Mouse (Mus musculus): ENCODE measurements around the gene Tmed4. TPM values are rescaled to one million over a fixed set of nuclear protein-coding genes. Genes with fewer than 3 reads are reported as not detected.

Gene Tmed4
- polyA plus RNA-seq, 1 experiment from 2014 or later: 109 TPM

GRCm38 (mm10) chr11:6290883-6291282 lies 16.2 kb upstream of the Tmed4 start:
- no peaks in the 10 kb centered on the region for H3K9me3 ChIP-seq (ENCODE audit: control insufficient read depth, low read length)
- H3K4me2 ChIP-seq (ENCODE audit: low read depth, low read length): peak overlapping the region; percentile 80
- no peaks in the 10 kb centered on the region for H3K36me3 ChIP-seq (ENCODE audit: control insufficient read depth, insufficient read depth, low read length)
- H3K27me3 ChIP-seq (replicated peaks; ENCODE audit: control insufficient read depth, insufficient read depth, low read length): no peaks in the 10 kb centered on the region
- peak overlapping the region; percentile 81 for H3K9ac ChIP-seq (ENCODE audit: low read depth, low read length)
- 21% methylated on average over 3 of the region's 3 CpGs for WGBS
- ATAC-seq (ENCODE audit: low read depth): no peak
- peak; percentile 15 for DNase-seq (ENCODE audit: low spot score)
- H3K4me1 ChIP-seq (ENCODE audit: control insufficient read depth, insufficient read depth, low read length): peaks cover 4% of the 10 kb centered on the region; the same call in 1 of the 2 replicates
- peak overlapping the region; percentile 91 for H3K27ac ChIP-seq (replicated peaks; ENCODE audit: low read depth, low read length)
- H3K4me3 ChIP-seq (ENCODE audit: low read depth, low read length): peak overlapping the region; percentile 86

DNA sequence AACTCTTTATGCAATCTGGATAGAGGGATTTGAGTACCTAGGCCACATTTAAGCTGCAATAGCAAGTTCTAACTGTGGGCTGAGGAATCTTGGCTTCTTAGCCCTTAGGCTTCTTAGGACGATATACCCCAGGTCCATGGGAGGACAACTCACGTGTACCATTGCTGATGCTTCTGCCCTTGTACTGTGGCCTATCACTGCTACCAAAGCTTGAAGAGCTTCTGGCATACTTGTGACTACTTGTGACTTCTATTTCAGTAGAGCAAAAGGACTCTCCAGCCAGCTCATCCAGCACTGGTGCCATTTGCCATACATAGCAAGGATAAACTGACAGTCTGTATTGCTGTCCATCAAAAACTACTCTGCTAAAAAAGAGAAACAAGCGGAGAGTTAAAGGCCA lies 15.5 kb upstream of the Tmed4 start:
- Histone ChIP-seq H3K36me3 (ENCODE audit: control insufficient read depth, insufficient read depth, low read length) (no peaks in the 10 kb centered on the region), H3K9ac (ENCODE audit: low read depth, low read length) (no peak overlapping the region), H3K27ac (replicated peaks; ENCODE audit: low read depth, low read length) (no peak overlapping the region), H3K4me3 (ENCODE audit: low read depth, low read length) (no peak overlapping the region), H3K4me2 (ENCODE audit: low read depth, low read length) (no peak overlapping the region), H3K4me1 (ENCODE audit: control insufficient read depth, insufficient read depth, low read length) (peaks cover 4% of the 10 kb centered on the region; the same call in 1 of the 2 replicates), H3K9me3 (ENCODE audit: control insufficient read depth, low read length) (no peaks in the 10 kb centered on the region), H3K27me3 (replicated peaks; ENCODE audit: control insufficient read depth, insufficient read depth, low read length) (no peaks in the 10 kb centered on the region)
- DNase-seq (ENCODE audit: low spot score) (no peak), ATAC-seq (ENCODE audit: low read depth) (no peak)
- WGBS: 94% methylated on average over 3 of the region's 3 CpGs

GRCm38 (mm10) chr11:6282940-6283339 lies 8.3 kb upstream of the Tmed4 start:
- ATAC-seq (ENCODE audit: low read depth): no peak; the same call in 1 of the 2 replicates
- 68% methylated on average over 3 of the region's 3 CpGs for WGBS
- no peak for DNase-seq (ENCODE audit: low spot score)

GRCm38 (mm10) chr11:6276466-6276865 lies 1.8 kb upstream of the Tmed4 start:
- no peak for ATAC-seq (ENCODE audit: low read depth)
- H3K4me1 ChIP-seq (ENCODE audit: control insufficient read depth, insufficient read depth, low read length): peaks cover 7% of the 10 kb centered on the region
- no peak overlapping the region for H3K9ac ChIP-seq (ENCODE audit: low read depth, low read length)
- H3K36me3 ChIP-seq (ENCODE audit: control insufficient read depth, insufficient read depth, low read length): peaks cover 7% of the 10 kb centered on the region
- no peaks in the 10 kb centered on the region for H3K27me3 ChIP-seq (replicated peaks; ENCODE audit: control insufficient read depth, insufficient read depth, low read length)
- no peak overlapping the region for H3K4me3 ChIP-seq (ENCODE audit: low read depth, low read length)
- H3K9me3 ChIP-seq (ENCODE audit: control insufficient read depth, low read length): peaks cover 3% of the 10 kb centered on the region; the same call in 1 of the 2 replicates
- no peak for DNase-seq (ENCODE audit: low spot score)
- WGBS: 81% methylated on average over 3 of the region's 3 CpGs
- H3K4me2 ChIP-seq (ENCODE audit: low read depth, low read length): no peak overlapping the region
- no peak overlapping the region for H3K27ac ChIP-seq (replicated peaks; ENCODE audit: low read depth, low read length)

More at GRCm38 (mm10) chr11:6282940-6283339, 8.3 kb upstream of the Tmed4 start:
- Histone ChIP-seq H3K9me3 (ENCODE audit: control insufficient read depth, low read length) (peaks cover 3% of the 10 kb centered on the region; the same call in 1 of the 2 replicates), H3K9ac (ENCODE audit: low read depth, low read length) (no peak overlapping the region), H3K27me3 (replicated peaks; ENCODE audit: control insufficient read depth, insufficient read depth, low read length) (no peaks in the 10 kb centered on the region), H3K4me2 (ENCODE audit: low read depth, low read length) (no peak overlapping the region), H3K4me1 (ENCODE audit: control insufficient read depth, insufficient read depth, low read length) (no peaks in the 10 kb centered on the region), H3K27ac (replicated peaks; ENCODE audit: low read depth, low read length) (no peak overlapping the region), H3K4me3 (ENCODE audit: low read depth, low read length) (no peak overlapping the region), H3K36me3 (ENCODE audit: control insufficient read depth, insufficient read depth, low read length) (no peaks in the 10 kb centered on the region)

DNA sequence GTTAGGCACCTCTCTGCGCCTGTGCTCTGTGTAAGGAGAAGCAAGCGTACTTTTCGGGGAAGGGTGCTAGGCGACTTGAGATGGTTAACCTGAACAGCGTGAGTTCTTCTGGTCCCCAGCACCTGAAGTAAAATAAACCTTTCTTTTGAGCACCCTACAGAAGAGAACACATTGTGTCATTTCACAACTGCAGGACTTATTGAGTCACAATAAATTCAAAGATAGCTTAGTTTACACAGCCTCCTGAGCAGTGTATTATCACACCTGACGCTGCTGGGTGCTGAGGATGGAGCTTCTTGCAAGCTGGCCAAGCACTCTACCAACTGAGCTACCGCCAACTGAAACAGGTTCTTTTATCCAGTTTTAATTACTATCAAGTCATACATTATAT lies 419 bp upstream of the Tmed4 start:
- H3K9ac ChIP-seq (ENCODE audit: low read depth, low read length): peak overlapping the region; percentile 83
- peaks cover 7% of the 10 kb centered on the region for H3K4me1 ChIP-seq (ENCODE audit: control insufficient read depth, insufficient read depth, low read length)
- WGBS: 25% methylated on average over 7 of the region's 7 CpGs
- peak overlapping the region; percentile 78 for H3K4me3 ChIP-seq (ENCODE audit: low read depth, low read length)
- DNase-seq (ENCODE audit: low spot score) (no peak), ATAC-seq (ENCODE audit: low read depth) (peak; percentile 16)
- no peaks in the 10 kb centered on the region for H3K9me3 ChIP-seq (ENCODE audit: control insufficient read depth, low read length)
- peak overlapping the region; percentile 64 for H3K27ac ChIP-seq (replicated peaks; ENCODE audit: low read depth, low read length)
- peaks cover 19% of the 10 kb centered on the region for H3K36me3 ChIP-seq (ENCODE audit: control insufficient read depth, insufficient read depth, low read length)
- peak overlapping the region; percentile 91 for H3K4me2 ChIP-seq (ENCODE audit: low read depth, low read length)
- H3K27me3 ChIP-seq (replicated peaks; ENCODE audit: control insufficient read depth, insufficient read depth, low read length): no peaks in the 10 kb centered on the region

- ATAC-seq (ENCODE audit: low read depth) (no peak), DNase-seq (ENCODE audit: low spot score) (no peak)
- no peaks in the 10 kb centered on the region for H3K27me3 ChIP-seq (replicated peaks; ENCODE audit: control insufficient read depth, insufficient read depth, low read length)
- peak overlapping the region; percentile 91 for H3K4me2 ChIP-seq (ENCODE audit: low read depth, low read length)
- peak overlapping the region; percentile 83 for H3K9ac ChIP-seq (ENCODE audit: low read depth, low read length)
- H3K4me1 ChIP-seq (ENCODE audit: control insufficient read depth, insufficient read depth, low read length): peaks cover 7% of the 10 kb centered on the region
- peak overlapping the region; percentile 78 for H3K4me3 ChIP-seq (ENCODE audit: low read depth, low read length)
- WGBS: 56% methylated on average over 11 of the region's 11 CpGs
- H3K27ac ChIP-seq (replicated peaks; ENCODE audit: low read depth, low read length): no peak overlapping the region
- H3K9me3 ChIP-seq (ENCODE audit: control insufficient read depth, low read length): no peaks in the 10 kb centered on the region
- peaks cover 26% of the 10 kb centered on the region for H3K36me3 ChIP-seq (ENCODE audit: control insufficient read depth, insufficient read depth, low read length)
Measured at GRCm38 (mm10) chr11:6273607-6274006, 1.1 kb downstream of the Tmed4 start.

DNA sequence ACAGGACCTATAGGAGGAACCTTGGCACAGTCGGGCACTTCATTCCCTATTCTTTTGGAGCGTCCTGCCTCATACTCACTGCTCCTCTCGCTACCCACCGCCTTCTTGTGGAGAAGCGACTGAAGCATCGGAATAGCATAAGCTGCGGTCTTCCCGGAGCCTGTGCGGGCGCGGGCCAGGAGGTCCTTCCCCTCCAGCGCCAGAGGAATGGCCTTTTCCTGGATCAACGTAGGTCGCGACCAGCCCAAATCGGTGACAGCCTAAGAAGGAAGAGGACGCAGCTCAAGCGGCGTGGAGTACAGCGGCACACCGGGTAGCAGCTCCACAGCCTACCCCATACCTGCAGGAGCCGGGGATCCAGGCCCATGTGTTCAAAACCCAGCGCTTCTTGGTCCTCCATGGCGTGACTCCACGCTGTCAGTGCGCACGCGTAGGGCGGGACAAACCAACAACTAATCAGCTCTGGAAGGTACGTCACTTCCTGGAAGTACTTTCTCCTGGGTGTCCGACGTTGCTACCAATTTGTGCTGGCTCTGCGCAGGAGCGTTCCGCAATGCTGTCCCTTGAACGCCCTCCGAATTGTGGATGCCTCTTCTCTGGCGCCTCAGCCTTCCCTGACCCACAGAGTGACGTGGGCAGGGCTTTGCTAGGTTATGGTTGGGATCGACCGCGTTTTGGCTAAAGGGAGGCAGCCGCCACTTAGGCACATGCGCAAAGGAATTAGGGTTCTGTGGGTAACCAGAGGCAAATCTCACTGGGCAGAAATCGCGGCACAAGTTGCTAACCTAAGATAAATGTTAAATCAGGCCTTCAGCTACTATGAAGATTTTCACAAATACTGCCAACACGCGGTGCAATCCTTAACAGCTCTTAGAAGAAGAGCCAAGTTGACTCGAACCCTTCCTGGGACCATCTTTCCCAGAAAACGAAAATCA lies 7.1 kb downstream of the Tmed4 start, which contains the start of gene Ddx56:
Gene Ddx56 (minus strand): TSS at position 453 of the 935 bp plus-strand sequence.
- whole genome bisulfite sequencing: 2% methylated on average over 45 of the region's 50 CpGs
- H3K27ac ChIP-seq (replicated peaks; ENCODE audit: low read depth, low read length): peak within 1 kb of the TSS; percentile 97
- no peaks in the 10 kb centered on the region for H3K27me3 ChIP-seq (replicated peaks; ENCODE audit: control insufficient read depth, insufficient read depth, low read length)
- no peaks in the 10 kb centered on the region for H3K9me3 ChIP-seq (ENCODE audit: control insufficient read depth, low read length)
- peak; percentile 98 for DNase-seq (ENCODE audit: low spot score)
- H3K36me3 ChIP-seq (ENCODE audit: control insufficient read depth, insufficient read depth, low read length): peaks cover 66% of the 10 kb centered on the region
- H3K4me3 ChIP-seq (ENCODE audit: low read depth, low read length): peak within 1 kb of the TSS; percentile 68
- H3K4me2 ChIP-seq (ENCODE audit: low read depth, low read length): peak within 1 kb of the TSS; percentile 90
- peak; percentile 98 for ATAC-seq (ENCODE audit: low read depth)
- peak within 1 kb of the TSS; percentile 77 for H3K9ac ChIP-seq (ENCODE audit: low read depth, low read length)
- peaks cover 5% of the 10 kb centered on the region for H3K4me1 ChIP-seq (ENCODE audit: control insufficient read depth, insufficient read depth, low read length)

DNA sequence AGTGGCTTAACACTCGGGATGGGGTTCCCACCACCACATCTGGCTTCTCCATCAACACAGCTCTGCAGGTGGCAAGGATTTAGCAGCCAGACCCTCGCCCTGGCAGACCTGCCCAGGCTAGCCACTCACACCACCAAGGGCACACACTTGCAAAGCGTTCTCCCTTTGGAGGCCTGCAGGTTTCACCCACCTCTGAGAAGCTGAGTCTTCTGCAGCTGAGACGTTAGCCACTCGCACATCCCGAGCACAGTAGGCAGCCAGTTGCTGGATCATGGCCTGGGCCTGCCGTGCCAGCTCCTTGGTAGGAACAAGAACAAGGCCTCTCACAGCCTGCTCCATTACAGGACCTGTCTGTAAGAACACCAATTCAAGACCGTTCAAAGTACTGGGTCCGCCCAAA lies 8.0 kb downstream of the Tmed4 start:
- H3K36me3 ChIP-seq (ENCODE audit: control insufficient read depth, insufficient read depth, low read length): peaks cover 70% of the 10 kb centered on the region
- DNase-seq (ENCODE audit: low spot score) (no peak), ATAC-seq (ENCODE audit: low read depth) (no peak)
- no peaks in the 10 kb centered on the region for H3K9me3 ChIP-seq (ENCODE audit: control insufficient read depth, low read length)
- peaks cover 5% of the 10 kb centered on the region for H3K4me1 ChIP-seq (ENCODE audit: control insufficient read depth, insufficient read depth, low read length)
- no peaks in the 10 kb centered on the region for H3K27me3 ChIP-seq (replicated peaks; ENCODE audit: control insufficient read depth, insufficient read depth, low read length)
- no peak overlapping the region for H3K27ac ChIP-seq (replicated peaks; ENCODE audit: low read depth, low read length)
- H3K4me2 ChIP-seq (ENCODE audit: low read depth, low read length): peak overlapping the region; percentile 90
- H3K4me3 ChIP-seq (ENCODE audit: low read depth, low read length): peak overlapping the region; percentile 68
- 63% methylated on average over 9 of the region's 9 CpGs for WGBS
- peak overlapping the region; percentile 77 for H3K9ac ChIP-seq (ENCODE audit: low read depth, low read length)
